Mouse (Mus musculus) layer of hippocampus, adult 9-11 months (tissue): ENCODE results near the gene Gpc5.

Experiments used
- DNase-seq: peaks from one replicate; pipeline ENCODE4 v3.0.0; 2022

The Gpc5 gene

DNA sequence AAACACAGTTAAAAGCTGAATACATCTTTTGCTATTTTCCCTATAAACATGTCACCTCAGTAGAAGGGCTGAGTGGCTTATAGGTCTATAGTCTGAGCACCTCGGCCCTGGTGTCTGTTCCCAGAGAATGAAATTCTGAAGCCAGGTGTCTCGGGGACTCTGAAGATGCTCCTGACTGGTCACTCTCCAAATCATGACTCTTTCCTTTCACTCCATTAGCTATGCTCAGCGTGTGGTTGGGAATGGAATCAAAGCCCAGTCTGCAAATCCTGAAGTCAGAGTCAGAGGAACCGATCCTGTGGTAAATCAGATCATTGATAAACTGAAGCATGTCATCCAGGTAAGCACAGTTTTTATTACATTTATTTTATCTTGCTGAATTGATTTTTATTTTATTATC, 460.0 kb downstream of the Gpc5 start:
- DNase-seq = no peak

DNA sequence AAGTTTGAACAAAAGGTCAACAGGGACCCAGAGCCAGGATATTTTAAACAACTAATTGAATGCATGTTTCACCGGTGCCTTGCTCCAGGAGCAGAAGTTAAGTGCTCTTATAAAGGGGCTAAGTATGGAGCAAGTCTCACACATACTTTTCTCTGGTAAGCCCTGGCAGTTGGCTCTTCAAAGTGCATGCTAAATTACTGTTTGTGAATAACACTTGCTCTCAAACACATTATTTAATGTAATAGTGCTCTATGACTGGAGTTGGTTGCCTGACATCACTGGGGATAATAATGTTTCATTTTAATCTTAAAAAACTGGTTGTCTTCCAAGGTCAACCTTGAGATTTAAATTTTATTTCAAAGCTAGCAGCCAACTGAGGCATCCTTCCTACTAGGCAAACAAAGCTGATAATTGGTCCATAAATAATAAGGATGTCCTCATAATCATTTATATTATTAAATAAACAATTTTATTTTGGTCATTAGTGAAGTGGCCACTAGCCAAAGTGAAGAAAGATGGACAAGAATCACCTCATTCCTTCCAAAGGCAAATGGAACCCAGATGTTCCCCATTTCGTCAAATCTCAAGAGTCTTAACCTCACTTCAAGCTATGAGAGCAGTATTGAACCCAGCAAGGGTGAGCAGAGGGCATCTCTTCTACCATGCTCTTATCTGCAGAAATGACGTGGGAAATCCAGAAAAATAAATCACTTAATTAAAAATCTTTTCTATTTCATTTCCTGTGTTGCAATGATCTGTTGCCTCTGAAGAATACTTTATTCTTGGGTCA, 488.6 kb downstream of the Gpc5 start:
- no peak for DNase-seq

DNA sequence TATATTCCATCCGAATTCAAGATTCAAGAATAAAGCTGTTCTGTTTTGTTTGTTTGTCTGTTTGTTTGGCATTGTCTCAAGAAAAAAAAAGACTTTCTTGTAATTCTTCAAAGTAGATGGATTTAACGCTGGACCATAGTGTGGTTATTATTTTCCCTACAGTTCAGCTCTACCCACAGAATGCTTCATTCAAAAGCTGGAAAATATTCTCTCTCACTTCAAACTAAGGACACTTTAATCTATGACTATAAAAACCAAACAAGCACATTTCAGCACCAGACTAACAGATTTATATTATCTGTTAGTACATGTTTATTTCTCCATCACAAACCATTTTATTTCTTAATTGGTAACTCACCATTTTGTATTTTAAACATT, 489.2 kb downstream of the Gpc5 start:
- no peak for DNase-seq

DNA sequence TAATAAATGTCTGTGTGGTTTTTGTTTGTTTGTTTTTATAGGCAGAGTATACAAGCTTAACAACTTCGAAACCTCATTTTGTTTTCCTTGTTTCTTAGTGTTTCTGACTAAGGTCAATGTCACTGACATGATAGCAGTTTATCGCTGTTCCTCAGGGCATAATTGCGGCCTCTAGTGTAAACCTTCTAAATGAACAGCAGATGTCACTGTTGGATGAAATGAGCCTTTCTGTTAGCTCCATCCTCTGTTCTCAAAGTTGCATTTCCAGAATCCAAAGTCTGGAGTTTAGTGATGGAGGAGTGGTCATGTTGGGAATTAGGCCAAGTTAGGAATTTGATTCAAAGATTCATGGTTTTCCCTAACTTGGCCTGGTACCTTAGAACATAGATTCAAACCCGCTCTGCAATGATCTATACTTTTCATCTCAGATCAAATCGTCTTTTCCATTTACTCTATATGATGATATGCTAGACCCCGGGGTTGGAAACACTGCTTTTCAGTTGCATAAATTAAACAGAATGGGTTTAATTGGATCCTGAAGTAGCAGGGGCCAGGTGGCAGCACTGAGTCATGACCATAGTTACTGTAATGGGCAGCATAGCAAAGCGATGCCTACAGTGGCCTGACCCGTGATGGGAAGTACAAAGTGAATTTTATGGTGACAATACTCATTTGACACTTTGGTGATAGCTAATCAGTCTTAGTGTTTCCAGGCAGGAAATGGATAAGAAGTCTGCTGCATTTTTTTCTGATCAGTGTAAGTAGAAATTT, 508.4 kb downstream of the Gpc5 start:
- DNase-seq = no peak

DNA sequence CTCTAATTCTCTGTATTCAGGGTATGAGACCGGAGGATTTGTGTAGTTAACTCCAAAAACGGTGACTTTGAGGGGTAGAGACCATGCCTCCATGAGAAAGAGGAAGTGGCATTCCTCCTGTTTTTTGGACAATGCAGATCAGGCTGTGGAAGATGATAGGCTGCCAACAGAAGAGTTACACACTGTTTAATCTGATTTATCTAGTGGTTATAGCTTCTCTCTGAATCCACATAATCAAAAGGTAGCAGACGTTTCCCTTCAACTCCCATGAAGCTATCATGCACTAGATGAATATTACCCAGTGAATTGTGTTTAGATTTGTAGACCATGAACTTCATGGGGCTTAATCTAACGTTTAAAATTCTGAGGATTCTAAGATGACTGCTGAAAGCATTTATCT, 522.1 kb downstream of the Gpc5 start:
- no peak for DNase-seq

DNA sequence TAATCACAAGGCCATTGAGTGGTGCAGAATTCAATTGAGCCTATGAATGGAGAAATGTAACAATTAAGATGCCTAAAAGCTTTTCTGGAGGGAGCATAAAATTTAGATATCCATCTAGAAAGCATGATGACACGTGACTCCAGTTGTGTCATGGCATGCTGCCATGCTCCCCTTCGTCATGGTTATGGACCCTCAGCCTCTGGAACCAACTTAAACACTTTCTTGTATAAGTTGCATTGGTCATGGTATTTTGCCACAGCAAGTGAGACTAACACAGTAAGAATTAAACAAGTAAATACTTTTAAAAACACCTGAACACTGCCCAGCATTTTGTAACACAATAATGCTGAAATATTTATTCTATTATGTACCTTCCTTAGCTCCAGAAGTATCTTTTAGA, 524.3 kb downstream of the Gpc5 start:
- no peak for DNase-seq

DNA sequence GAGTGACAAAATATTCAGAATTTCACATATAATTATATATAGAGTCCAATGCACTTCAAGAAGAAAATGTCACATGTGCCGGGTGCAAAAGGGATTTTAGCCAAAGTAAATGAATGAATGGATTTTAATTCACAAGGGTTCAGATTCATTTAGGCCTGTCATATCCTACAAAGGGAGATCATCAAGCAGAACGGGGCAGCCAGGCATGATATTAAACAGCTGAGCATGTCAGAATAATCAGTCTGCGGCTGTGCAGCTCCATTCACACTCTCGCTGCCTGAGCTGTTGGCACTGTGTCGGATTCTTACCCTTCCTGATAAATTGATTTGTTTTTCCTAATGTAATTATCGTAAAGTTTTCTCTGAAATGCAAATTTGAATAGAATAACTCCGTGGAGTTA, 524.8 kb downstream of the Gpc5 start:
- no peak for DNase-seq

DNA sequence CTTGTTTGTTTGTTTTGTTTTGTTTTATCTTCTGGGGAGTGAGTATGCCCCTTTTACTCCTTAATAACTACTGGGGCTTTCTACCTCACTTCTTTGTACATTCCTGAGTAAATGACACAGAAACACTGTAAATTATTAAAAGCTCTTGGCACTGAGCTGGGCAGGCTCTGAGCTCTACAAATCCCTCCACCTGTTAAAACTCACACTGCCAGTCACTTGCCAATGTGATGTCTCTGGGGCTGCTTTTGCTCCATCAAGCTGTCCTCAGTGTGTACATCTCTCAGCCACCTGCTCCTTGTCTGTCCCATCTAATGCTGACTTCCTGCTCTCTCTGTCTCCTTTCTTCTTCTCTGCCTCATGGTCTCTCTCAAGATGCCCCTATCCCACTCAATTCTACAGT, 528.5 kb downstream of the Gpc5 start:
- no peak for DNase-seq

DNA sequence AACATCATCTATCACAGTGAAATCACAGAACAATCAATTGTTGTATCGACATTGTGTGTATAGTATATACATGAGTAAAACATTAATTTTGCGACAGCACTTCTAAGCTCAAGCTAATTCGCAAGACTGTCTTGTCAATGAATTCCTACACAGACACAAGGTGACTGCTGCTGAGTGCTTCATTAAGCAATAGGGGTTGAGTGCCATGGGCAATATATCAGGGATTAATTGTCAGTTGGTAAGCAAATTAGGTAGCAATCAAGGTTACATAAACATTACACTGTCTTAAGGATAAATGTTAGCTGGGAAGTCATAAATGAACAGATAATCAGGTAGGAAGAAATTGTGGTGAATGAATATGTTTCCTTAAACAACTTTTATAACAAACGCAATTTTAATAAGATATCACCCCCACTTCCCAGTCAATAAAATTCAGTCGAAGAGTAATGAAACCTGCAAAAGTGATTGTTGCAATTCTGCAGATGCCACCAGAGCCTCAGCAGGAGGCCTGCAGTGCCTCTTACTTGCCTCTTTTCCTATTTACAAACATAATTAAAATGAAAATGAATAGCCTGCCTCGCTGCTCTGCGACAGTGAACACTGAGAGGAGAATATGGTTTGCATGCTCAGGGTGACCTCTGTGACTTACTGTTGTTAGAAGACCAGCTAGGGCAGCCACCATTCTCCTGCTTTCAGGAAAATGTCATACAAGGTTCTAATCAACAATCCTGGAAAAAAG, 539.3 kb downstream of the Gpc5 start:
- DNase-seq = no peak

DNA sequence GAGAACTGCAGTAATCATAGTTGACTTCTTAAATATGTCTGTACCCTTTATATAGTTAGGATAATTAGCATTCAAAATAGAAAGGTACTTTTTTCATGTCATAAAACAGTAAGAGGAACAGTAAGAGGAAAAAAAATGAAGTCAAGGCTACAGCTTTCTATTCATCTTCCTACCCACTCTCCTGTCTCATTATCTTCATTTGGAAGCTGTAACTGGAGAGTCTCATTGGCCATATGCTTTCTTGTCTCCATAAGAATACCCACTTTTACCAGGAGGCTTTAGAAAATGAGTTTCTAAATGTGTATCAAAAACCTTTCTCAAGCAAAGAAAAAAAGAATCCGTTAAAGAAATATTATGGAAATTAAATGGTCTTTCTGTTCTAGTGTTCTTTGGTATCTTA, 541.3 kb downstream of the Gpc5 start:
- DNase-seq = no peak

DNA sequence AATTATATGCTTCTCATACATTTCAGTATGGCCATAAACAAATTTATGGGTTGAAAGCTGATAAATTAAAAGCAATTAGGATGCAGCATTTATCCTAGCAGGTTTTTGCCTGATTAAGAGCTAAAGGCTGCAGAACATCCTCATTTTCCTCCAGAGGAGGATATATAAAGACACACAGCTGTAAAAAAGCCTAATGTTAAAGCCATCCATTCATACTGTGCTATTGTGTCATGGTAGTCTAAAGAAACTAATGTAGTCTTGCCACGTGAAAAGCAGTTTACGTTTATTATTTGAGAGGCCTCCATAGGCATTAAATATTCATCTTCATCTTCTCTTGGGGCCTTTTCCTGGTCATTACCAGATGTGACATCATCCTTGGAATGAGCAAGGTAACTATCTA, 587.9 kb downstream of the Gpc5 start:
- DNase-seq = no peak

DNA sequence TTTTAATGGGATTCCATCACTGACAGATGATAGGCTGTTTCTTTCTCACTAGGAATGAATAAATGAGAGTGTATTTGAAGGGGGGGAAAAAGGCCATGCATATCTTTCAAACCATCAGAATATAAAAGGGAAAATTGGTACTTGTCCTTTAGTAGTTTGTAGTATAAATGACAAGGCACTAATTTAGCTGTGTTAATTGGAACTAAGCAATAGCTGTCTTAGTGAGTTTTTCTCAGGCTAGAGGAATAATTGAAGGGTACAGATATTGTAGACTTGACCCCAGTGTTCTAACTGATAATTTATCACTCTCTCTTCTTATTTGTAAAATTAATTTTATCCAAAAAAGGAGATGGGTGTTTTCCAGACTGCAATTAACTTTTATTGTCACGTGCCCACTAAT, 654.0 kb downstream of the Gpc5 start:
- DNase-seq = no peak

DNA sequence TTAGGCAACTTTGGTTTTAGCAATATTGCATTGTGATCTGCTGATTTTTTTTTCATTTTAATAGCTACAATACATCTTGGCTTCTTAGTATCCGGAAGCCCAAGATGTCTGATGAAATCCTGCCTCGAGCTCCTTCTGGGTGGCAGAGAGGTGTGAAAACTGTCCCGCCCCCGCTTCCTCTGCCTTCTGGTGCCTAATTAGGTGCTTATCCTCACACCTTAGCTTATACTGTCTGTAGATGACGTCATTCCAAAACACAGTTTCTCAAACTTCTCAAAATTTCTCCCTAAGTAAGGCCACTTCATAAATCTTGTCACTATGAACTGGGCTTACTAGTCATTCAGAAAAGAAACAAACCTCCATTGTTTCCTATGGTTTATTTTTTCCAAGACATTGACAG, 668.2 kb downstream of the Gpc5 start:
- DNase-seq = peak; percentile 25

DNA sequence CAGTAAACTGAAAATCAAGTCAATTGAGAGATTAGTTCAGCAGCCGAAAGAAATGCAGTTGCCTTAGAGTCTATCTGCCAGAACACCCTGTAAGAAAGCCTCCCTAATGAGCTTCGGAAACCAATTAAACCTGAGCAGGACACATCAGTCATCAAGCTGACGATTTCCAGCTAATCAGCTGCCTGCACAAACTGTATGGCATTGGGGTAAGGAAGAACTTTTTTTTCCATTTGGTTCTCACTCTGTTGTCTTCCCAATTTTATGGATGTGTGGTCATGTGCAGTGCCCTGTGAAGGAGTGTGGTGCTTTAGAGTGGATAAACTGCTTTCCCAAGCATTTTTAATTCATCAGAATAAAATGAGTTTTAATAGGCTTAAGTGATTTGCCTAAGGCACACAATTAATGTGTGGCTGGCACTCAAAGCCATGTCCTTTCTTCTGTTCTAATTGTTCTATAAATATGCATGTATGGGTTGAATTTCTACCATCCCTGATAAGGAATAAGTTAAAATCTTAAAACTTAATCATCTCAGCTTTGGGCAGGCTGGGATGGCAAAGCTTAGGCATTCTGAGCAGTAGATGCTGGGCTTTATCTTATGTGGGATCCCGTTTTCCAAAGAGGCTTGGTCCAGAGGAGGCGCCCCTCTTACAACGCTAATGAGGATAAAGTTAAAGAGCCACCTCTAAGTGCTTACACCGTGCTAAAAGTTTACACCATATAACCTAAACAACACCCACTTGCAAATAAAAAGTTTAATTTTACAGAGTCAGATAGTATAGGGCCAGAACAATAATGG, 687.6 kb downstream of the Gpc5 start:
- no peak for DNase-seq

DNA sequence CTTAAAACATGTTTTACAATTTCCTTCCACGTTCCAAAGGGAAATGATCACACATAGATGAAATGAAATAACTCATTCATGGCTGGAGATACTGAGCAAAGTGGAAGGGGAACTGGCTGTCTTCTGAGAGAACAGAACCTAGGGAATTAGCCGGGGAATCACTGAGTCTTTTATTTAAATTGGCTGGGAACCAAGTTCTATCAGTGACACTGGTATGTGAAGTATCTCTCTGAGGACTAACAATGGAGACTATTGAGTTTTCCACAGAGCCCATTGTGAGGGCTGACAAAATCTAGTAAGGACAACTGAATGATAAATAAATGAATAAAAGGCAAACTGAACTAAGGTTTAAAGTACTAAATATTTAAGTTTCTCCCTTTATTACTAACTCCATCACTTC, 712.7 kb downstream of the Gpc5 start:
- no peak for DNase-seq

DNA sequence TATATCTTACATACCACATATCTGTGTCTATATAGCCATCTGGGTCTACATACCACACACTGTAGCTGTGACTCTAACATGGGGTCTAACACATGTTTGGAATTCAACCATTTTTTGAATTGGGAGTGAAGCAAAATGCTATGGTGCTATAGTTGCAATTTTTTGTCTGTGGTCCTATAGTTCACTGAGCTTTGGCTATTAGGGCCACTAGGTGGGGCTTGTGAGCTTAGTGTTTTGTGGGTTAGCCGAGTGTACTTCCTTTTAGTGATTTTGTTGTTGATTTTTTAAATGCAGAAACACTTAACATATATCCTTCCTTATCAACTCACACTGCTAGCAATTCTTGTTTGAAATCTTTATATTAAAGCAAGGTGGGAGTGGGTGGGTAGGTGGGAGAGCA, 727.0 kb downstream of the Gpc5 start:
- DNase-seq = no peak

DNA sequence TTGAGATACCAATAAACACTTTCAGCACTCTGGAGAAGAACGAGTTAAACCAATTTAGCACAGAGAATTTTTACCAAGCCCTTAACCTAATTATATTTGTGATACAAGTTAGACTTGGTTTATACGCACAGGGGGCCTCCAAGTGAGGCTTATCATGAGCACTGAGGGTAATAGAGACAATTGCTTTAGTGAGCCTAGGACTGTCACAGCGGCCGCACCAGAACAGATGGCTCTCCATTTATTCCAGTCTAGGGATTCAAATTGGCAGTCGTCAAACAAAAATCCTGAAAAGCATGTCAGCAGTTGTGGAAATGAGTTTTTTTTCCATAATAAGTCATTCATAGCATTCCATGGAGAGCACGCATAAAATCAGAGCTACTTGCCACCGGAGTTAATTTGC, 729.6 kb downstream of the Gpc5 start:
- DNase-seq = peak; percentile 8

DNA sequence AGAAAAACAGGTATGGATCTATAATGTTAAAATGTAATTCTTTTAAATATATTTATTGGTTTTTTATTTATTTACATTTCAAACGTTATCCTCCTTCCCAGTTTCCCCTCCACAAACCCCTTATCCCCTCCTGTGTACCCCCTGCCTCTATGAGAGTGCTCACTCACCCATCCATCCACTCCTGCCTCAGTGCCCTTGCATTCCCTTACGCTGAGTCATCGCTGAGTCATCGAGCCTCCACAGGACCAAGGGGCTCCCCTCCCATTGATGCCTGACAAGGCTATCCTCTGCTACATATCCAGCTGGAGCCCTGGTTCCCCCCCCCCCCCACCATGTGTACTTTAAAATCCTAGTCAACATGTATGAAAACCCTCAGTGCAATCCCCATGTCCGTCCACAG, 738.5 kb downstream of the Gpc5 start:
- no peak for DNase-seq

DNA sequence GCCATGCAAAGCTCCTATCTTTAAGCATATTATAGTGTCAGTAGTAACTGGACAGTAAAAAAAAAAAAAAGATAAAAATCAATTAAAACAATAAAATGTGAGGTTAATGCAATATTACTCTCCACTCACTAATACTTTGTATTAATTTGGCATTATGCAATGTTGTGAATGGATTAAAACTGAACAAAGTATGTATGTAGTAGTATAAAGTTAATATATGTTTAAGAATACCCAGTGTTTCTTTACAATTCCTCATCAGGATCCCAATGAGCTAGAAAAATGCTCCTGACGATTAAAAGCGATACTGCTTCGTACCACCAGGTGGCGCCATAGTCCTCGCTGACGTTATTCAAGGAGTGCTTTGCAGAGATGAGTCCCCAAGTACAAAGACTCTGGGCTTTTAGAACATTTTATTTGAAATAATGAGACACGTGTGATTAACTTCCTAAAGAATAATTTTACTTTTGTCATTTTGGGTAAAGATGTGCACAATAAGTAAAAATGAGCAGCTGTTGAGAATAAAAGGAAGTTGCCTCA, 739.3 kb downstream of the Gpc5 start:
- peak; percentile 46 for DNase-seq

DNA sequence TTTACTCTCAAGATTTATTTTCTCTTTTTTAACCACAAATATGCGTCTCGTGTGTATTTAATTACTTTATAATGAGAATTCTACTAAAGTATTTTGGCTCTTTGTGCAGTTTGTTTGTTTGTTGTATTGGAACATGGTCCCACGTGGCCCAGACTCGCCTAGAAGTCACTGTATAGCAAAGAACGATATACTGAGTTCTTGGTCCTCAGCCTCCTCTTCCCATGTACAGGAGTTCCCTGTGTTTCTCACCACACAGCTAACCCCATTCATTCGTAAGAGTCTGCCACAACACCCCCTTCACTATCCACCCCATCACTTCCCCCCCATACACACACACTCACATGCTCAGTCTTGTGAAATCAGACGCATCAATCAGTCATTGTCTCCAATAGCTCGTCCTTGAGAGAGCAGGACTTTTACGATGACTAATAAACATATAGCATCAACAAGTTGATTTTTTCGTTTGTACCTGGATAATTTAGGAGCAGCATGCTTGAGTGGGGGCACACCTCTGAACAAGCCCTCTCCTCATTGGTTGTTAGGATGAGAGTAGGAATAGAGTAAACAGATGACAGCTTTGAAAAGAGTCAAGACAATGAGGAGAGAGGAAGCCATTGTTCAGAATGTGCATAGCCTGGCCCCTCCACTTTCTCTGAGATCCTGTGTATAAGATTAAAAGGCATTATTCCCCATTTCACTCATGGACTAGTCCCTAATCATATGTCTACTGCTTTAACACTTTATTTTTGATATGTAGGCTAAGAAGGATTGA, 740.0 kb downstream of the Gpc5 start:
- no peak for DNase-seq

DNA sequence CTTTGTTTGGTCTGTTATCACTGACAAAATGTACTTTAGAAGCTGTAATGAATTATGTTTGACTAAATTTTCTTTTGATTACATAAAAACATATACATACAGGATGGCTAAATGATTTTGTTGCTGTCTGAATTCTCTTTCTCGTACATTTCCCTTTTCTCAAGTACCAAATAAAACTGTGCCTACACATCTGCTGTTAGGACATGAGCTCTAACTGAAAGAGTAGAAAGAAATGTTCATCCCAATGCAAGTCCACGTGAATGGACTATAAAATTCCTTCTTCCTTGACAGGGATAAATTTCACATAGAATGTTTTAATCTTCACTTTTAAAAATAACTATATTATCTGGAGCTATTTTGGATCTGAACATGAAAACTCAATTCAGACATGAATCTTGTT, 751.8 kb downstream of the Gpc5 start:
- DNase-seq = no peak
